Comparison of ENCODE assay signal across 8 mouse cellular contexts in the genomic region with DNA sequence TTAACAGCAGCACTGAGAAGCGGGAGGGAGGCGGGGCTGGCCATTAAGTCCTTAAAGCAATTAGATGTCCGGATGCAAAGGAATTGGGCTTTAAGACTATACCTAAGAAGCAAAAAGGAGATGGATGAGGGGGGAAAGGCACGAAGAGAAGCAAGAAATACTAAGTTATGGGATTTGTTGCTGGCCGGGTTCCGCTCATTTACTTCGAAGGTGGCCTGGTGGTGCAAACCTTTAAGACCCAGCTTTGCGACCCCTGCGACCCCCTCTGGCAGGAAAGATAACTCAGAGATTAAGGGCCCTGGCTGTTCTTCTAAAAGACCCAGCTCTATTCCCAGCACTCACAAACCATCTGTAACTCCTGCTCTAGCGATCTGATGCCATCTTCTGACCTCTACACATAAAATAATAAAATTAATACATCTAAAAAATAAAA. TPM values are rescaled to one million over a fixed set of nuclear protein-coding genes. Genes with fewer than 3 reads are reported as not detected.
A peak's percentile ranks its signal among the peaks of the same experiment; 100 is the strongest.
DNase-seq lines count a peak whose midpoint lies in the region; ATAC-seq and TF ChIP-seq lines count a peak whose summit lies in the region.

No protein-coding gene starts in this region.

- DNase-seq in cerebellum, adult 2 months: no peak
- DNase-seq in cerebellum, adult 11-12 months: no peak
- peak; percentile 50 for DNase-seq in lung, postnatal 36 days
- DNase-seq in left cerebral cortex, postnatal 25 days (ENCODE audit: low spot score in 2 of 2): no peak
- no peak for DNase-seq in natural killer cell, adult 2 months (ENCODE audit: low spot score in 2 of 2)
- no peak for DNase-seq in ovary, postnatal 36 days (ENCODE audit: low spot score)

- peak overlapping the region; percentile 15 for H3K4me3 ChIP-seq in cerebellum, adult 2 months (replicated peaks; ENCODE audit: insufficient read depth, low read depth, low read length)
- peak overlapping the region; percentile 38 for H3K4me3 ChIP-seq in hindbrain, embryonic 13.5 days

- WGBS in cerebellum, adult 2 months: 25% methylated on average over 10 of the region's 10 CpGs
- 3% methylated on average over 10 of the region's 10 CpGs for WGBS in hindbrain, embryonic 13.5 days

- H3K9me3 ChIP-seq in hindbrain, embryonic 13.5 days: no peaks in the 10 kb centered on the region

- H3K4me2 ChIP-seq in hindbrain, embryonic 13.5 days: peak overlapping the region; percentile 62

- peaks cover 5% of the 10 kb centered on the region; the same call in 1 of the 2 replicates for H3K4me1 ChIP-seq in cerebellum, adult 2 months (ENCODE audit: control insufficient read depth, insufficient read depth, low read length)
- H3K4me1 ChIP-seq in hindbrain, embryonic 13.5 days (replicated peaks): peaks cover 19% of the 10 kb centered on the region

- TF ChIP-seq POLR2A in cerebellum, adult 2 months (IDR thresholded peaks at IDR 0.05; ENCODE audit: borderline replicate concordance, insufficient read depth, low read length): no peak

- ATAC-seq in CD4-positive, CD25-positive, alpha-beta regulatory T cell, adult 4 months: peak; percentile 48
- ATAC-seq in hindbrain, embryonic 13.5 days (ENCODE audit: low FRiP score): no peak; the same call in 1 of the 2 replicates

- no peaks in the 10 kb centered on the region for H3K36me3 ChIP-seq in hindbrain, embryonic 13.5 days

- no peak for TF ChIP-seq CTCF in cerebellum, adult 2 months (IDR thresholded peaks at IDR 0.05; ENCODE audit: borderline replicate concordance, insufficient read depth, low read depth, low read length)

- intact Hi-C loops in left cerebral cortex, postnatal 25 days (cut with DNase I): no loop called here

- H3K27me3 ChIP-seq in cerebellum, adult 2 months (ENCODE audit: control insufficient read depth, insufficient read depth, low read length): no peaks in the 10 kb centered on the region
- H3K27me3 ChIP-seq in hindbrain, embryonic 13.5 days: peaks cover 22% of the 10 kb centered on the region

- H3K9ac ChIP-seq in hindbrain, embryonic 13.5 days: peak overlapping the region; percentile 61

- no peak overlapping the region for H3K27ac ChIP-seq in cerebellum, adult 2 months (ENCODE audit: insufficient read depth, low read length)
- no peak overlapping the region for H3K27ac ChIP-seq in hindbrain, embryonic 13.5 days

RNA-seq across cellular contexts. Expression of gene Lrrc23, which starts 0.5 kb away (rescaled TPM):
- 4.9 and 6.7 TPM in 2 replicates for polyA plus RNA-seq in cerebellum, adult 2 months (2012; rRNA removed)
- 1 to 10 TPM; 1.1 to 2.7 TPM for polyA plus RNA-seq in CD4-positive, CD25-positive, alpha-beta regulatory T cell, adult 4 months (2017; shearing (Covaris generic))
- polyA plus RNA-seq in hindbrain, embryonic 13.5 days (2015; fragmentation: Nextera tagmentation; extraction: Ambion mirVana): 4.0 and 6.3 TPM in 2 replicates
- total RNA-seq in left cerebral cortex, postnatal 25 days (2021): 1 to 10 TPM; 1.5 to 1.9 TPM

RNA-seq across cellular contexts. Expression of gene Eno2, which starts 10.5 kb away (rescaled TPM):
- 888 and 918 TPM in 2 replicates for polyA plus RNA-seq in cerebellum, adult 2 months (2012; rRNA removed)
- polyA plus RNA-seq in CD4-positive, CD25-positive, alpha-beta regulatory T cell, adult 4 months (2017; shearing (Covaris generic)): 1 to 10 TPM; 3.0 to 9.9 TPM
- 53.2 and 58.7 TPM in 2 replicates for polyA plus RNA-seq in hindbrain, embryonic 13.5 days (2015; fragmentation: Nextera tagmentation; extraction: Ambion mirVana)
- 1,000 to 10,000 TPM in 1 of 2 experiments, 100 to 1,000 TPM in 1; 999 to 1,002 TPM for total RNA-seq in left cerebral cortex, postnatal 25 days (2021)

RNA-seq across cellular contexts. Expression of gene Atn1, which starts 23.7 kb away (rescaled TPM):
- 83.5 and 90.3 TPM in 2 replicates for polyA plus RNA-seq in cerebellum, adult 2 months (2012; rRNA removed)
- polyA plus RNA-seq in CD4-positive, CD25-positive, alpha-beta regulatory T cell, adult 4 months (2017; shearing (Covaris generic)): 1 to 10 TPM; 4.4 to 4.8 TPM
- polyA plus RNA-seq in hindbrain, embryonic 13.5 days (2015; fragmentation: Nextera tagmentation; extraction: Ambion mirVana): 21.6 and 22.7 TPM in 2 replicates
- total RNA-seq in left cerebral cortex, postnatal 25 days (2021): 100 to 1,000 TPM; 154 to 162 TPM

RNA-seq across cellular contexts. Expression of gene Gm45234, which starts 24.2 kb away (rescaled TPM):
- polyA plus RNA-seq in cerebellum, adult 2 months (2012; rRNA removed): not detected in 2 replicates
- polyA plus RNA-seq in CD4-positive, CD25-positive, alpha-beta regulatory T cell, adult 4 months (2017; shearing (Covaris generic)): under 1 TPM in 1 of 2 experiments, not detected in 1; 0.36 TPM
- polyA plus RNA-seq in hindbrain, embryonic 13.5 days (2015; fragmentation: Nextera tagmentation; extraction: Ambion mirVana): not detected in 2 replicates
- not detected for total RNA-seq in left cerebral cortex, postnatal 25 days (2021)

RNA-seq across cellular contexts. Expression of gene Spsb2, which starts 28.5 kb away (rescaled TPM):
- 12.1 and 13.8 TPM in 2 replicates for polyA plus RNA-seq in cerebellum, adult 2 months (2012; rRNA removed)
- polyA plus RNA-seq in CD4-positive, CD25-positive, alpha-beta regulatory T cell, adult 4 months (2017; shearing (Covaris generic)): 1 to 10 TPM; 1.7 to 3.4 TPM
- polyA plus RNA-seq in hindbrain, embryonic 13.5 days (2015; fragmentation: Nextera tagmentation; extraction: Ambion mirVana): 7.8 and 8.4 TPM in 2 replicates
- total RNA-seq in left cerebral cortex, postnatal 25 days (2021): 1 to 10 TPM; 4.4 to 5.2 TPM

Comparison
In these comparisons a context has a peak if more than half of its experiments do, and no peak if none do; other contexts are left out.
1. RNA of gene Eno2, which starts 10.5 kb away (polyA plus RNA-seq): 888 to 918 TPM in cerebellum, adult 2 months; 53.2 to 58.7 TPM in hindbrain, embryonic 13.5 days and 3.0 to 9.9 TPM in CD4-positive, CD25-positive, alpha-beta regulatory T cell, adult 4 months; every median in the first group is over 10 times any median in the second.